Mouse (Mus musculus) Patski (cell line): ENCODE measurements at regions not wholly inside any gene's neighbourhood (a gene's known extent, or its start where the extent isn't known, plus 50 kb on each side); places are given as distances from the start of the nearest gene placed in this dataset.
A peak's percentile ranks its signal among the peaks of the same experiment; 100 is the strongest.

Experiments used
- ATAC-seq: fragments of 100-300 bp; one replicate; pipeline ENCODE4 v1.8.0; 2021
- CTCF ChIA-PET: fragments of 350-600 bp; sonication (Branson Sonifier 250); formaldehyde crosslinking; loops from one replicate; lab custom pipeline; 2022; ENCODE audit warnings: inconsistent platforms; lab: Charles Lee
- POLR2A ChIA-PET: fragments of 350-600 bp; sonication (Branson Sonifier 250); formaldehyde crosslinking; loops from one replicate; lab custom pipeline; 2022; ENCODE audit warnings: antibody characterized with exemption, inconsistent platforms; lab: Charles Lee
- DNase-seq: peaks from one replicate; pipeline ENCODE4 v3.0.0-alpha.2; 2011; ENCODE audit warnings: low read depth, low spot score
- H3K27me3 ChIP-seq: fragments of 371-371 bp; one replicate; pipeline ENCODE4 v1.5.1; 2021
- CTCF ChIP-seq: fragments of 100-300 bp; IDR thresholded peaks from one replicate; pipeline ENCODE4 v1.5.1; 2021
- in situ Hi-C: fragments of 300-500 bp; cut with MboI; formaldehyde crosslinking; loops from 3 replicates; pipeline ENCODE4 v1.11.1; 2018; ENCODE audit warnings: low pct_unique_long_range_greater_than_20kb, mixed read lengths

DNA sequence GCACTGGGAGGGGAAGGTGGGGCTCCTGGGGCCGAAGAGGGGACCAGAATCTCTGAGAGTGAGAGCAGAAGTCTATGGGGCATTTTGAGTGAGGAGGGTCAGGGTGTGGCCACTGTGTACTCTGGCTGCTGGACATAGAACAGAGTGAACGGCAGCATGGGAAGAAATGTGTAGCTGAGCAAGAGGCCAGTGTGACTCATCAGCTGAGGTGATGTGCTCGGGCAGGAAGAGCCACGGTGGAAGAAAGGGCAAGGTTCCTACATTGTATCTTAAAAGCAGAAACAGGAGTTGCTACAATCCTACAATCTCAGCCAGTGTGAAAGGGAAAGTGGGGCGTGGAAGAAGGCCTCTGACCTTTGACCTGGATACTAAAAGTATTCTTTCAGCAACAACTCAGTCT lies 133.8 kb upstream of the Dyrk2 start:
- H3K27me3 ChIP-seq: no peaks in the 10 kb centered on the region
- TF ChIP-seq CTCF: no peak
- ATAC-seq: peak; percentile 47
- CTCF ChIA-PET: interaction anchor here (1.2 kb wide), 1 partner anchor 31 kb away, joined by 3 read pairs; no protein-coding TSS in a partner anchor
- POLR2A ChIA-PET: no interaction called here
- DNase-seq: no peak
- in situ Hi-C loops: no loop called here

DNA sequence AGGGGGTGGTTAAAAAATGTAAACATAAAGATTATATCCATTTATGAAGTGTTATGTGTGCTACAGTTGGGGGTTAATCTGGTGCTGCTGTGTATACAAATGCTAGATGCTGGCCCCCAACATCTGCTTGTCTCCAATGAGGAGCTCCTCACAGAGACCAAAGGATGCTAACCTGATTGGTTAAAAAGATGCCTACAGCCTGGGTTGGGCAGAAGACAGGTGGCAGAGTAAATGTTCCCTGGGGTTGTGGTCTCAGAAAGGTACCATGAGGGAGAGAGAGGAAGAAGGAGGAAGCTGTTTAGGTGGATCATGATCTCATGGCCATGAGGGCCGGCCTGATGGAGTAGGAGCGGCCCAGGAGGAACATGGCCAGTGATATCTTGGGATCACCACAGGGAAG lies 133.0 kb upstream of the Dyrk2 start:
- TF ChIP-seq CTCF: no peak
- in situ Hi-C loops: no loop called here
- ATAC-seq (no peak), DNase-seq (no peak)
- H3K27me3 ChIP-seq: no peaks in the 10 kb centered on the region
- CTCF ChIA-PET: interaction anchor here (1.2 kb wide), 1 partner anchor 31 kb away, joined by 3 read pairs; no protein-coding TSS in a partner anchor
- POLR2A ChIA-PET: no interaction called here

DNA sequence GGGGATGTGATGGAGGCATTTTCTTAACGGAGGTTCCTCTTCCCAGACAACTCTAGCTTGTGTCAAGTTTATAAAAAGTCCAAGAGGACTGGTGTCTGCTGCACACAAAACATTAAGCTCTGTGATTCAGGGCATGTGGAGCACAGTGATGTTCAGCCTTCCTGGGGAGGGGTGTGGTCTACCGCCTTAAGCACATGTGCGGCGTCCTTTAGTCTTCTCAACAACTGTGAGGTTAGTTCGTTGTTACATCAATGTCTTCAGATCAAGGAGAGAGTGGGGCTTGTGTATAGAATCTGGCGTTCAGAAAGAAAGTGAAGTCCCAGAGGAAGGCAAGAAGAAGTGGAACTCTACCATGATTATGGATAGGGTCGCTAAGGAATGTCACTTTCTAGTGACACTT lies 131.9 kb upstream of the Dyrk2 start:
- no peak for TF ChIP-seq CTCF
- H3K27me3 ChIP-seq: no peaks in the 10 kb centered on the region
- ATAC-seq: no peak
- DNase-seq: no peak
- in situ Hi-C loops: no loop called here
- POLR2A ChIA-PET: interaction anchor here (0.7 kb wide), 1 partner anchor 298 kb away, joined by 4 read pairs; no protein-coding TSS in a partner anchor
- CTCF ChIA-PET: no interaction called here

DNA sequence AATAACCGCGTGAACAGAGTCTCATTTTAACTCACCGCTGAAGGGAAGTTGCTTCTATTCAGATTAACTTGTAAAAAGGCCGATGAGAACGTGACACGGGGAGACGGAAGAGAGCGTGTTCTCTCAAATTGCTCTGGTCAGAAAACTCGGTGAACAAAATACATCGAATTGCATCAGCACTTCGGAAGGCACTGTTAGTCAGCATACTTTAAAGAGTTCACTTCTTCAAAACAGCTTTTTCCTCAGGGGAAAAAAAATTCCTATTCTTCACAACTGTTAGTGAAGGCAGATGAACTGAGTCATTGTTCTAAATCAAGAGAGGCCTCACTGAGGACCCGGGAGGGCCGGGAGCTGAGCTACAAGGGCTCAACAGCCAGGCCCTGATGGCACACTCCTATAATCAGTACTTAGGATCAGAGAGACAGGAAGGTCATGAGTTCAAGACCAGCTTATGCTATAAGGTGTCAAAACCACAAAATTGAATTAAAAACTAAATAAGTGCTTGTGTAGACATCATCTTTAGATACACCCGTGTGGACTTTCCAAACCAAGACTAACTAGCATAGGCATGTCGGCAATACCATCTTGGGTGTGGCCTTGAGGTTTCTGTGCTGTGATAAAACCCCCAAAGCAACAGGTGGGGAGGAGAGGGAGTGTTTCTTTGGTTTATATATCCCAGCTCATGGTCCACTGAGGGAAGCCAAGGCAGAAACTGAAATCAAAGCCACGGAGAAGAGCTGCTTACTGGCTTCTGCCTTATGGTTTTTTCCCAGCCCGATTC lies 131.2 kb upstream of the Dyrk2 start:
- in situ Hi-C loops: no loop called here
- TF ChIP-seq CTCF: no peak
- ATAC-seq: no peak
- CTCF ChIA-PET: no interaction called here
- no peak for DNase-seq
- H3K27me3 ChIP-seq: no peaks in the 10 kb centered on the region
- POLR2A ChIA-PET: no interaction called here

DNA sequence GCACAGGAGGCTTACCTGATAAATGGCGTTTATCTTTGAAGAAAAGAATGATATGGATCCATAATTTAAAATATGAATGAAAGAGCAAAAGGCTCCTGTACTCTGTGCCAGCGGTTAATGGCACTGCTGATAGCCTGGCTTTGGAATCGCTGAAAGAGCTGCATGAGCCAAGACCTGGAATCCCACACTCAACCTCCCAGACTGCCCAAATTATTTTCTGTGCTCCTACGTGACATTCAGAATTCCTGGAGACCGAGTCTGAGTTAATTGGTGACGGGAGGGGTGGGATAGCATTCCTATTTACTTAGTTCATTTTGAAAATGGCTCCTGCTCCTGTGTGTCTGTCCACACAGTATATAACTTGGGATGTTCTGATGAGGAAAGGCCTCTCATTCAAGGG lies 129.0 kb upstream of the Dyrk2 start:
- no peaks in the 10 kb centered on the region for H3K27me3 ChIP-seq
- no peak for TF ChIP-seq CTCF
- CTCF ChIA-PET: interaction anchor here (0.7 to 1.4 kb wide), 2 partner anchors 17 to 20 kb away, joined by 3 read pairs; no protein-coding TSS in a partner anchor
- POLR2A ChIA-PET: no interaction called here
- DNase-seq: no peak
- in situ Hi-C loops: no loop called here
- ATAC-seq: no peak

DNA sequence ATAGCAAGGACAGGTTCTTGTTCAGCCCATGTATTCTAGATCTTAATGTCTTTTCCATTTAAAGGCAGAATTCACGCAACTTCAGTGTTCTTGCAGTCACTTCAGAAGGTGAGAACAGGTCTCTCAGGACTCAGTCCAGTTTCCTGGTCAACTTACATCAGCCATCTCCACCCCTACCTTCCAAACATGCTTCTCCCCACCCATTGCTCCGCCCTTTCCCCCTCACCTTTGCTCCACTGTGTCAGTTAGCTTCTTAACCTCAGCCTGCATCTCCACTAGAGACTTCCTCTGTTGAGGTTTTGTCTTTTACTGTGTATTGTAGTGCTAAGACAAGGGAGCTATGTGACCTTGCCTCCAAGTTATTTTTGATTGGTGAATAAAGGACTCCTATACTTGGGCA lies 127.0 kb upstream of the Dyrk2 start:
- TF ChIP-seq CTCF: no peak
- ChIA-PET POLR2A (no interaction called here), CTCF (no interaction called here)
- ATAC-seq (no peak), DNase-seq (no peak)
- in situ Hi-C loops: no loop called here
- no peaks in the 10 kb centered on the region for H3K27me3 ChIP-seq

DNA sequence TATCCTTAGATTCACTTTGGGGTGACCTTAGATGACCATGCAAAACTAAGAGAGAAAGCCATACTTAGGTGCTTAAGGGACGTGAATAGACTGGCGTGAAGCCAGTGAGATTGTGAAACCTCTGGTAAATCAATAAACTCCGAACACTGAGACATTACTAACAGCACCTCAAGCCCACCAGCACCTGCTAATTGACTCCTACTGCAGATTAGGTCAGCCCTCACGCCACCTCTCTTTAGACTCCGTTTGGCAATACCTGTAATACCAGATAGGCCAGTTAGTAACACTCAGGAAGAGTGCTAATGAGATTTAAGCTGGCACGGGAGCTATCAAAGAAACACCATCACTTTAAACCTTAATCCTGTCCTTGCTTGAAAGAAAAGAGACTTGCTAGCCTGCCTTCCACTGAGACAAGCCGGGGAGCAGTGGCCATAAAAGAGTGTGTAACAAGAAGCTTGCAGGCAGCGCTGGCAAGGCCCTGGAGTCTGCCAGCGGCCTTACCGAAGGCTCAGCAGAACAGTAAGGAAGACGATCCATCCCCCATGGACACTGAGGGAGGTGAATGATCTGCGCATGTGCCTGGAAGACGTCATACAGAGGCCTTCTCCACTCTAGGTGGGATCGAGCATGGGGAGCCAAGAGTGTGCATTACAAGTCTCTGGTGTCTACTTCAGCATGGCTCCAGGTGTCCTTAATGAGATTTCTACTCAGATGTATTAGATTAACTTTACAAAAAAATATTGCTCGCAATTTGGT lies 124.0 kb upstream of the Dyrk2 start:
- ChIA-PET CTCF (interaction anchor here (0.7 to 0.8 kb wide), 2 partner anchors 24 to 86 kb away, joined by 3 read pairs; no protein-coding TSS in a partner anchor), POLR2A (no interaction called here)
- no peaks in the 10 kb centered on the region for H3K27me3 ChIP-seq
- no peak for DNase-seq
- ATAC-seq: no peak
- in situ Hi-C loops: no loop called here
- TF ChIP-seq CTCF: no peak

DNA sequence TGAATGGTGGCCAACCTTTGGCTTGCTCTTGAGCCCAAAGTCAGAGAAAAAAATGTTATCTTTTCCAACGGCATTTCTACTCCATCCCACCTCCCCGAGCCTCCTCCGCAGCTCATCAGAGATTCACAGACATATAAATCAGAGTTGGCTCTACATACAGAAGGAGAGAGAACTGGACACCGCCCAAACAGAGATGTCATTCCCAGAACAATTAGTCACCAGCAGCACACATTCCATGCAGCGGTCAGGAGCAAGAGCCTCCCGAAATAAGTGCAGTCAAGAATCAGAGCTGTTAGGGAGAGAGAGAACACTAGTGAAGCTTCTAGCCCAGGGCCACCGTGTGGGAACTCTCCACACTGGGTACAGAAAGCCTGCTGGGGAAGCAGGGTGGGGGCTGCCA lies 121.2 kb upstream of the Dyrk2 start:
- CTCF ChIA-PET: no interaction called here
- POLR2A ChIA-PET: interaction anchor here (0.7 kb wide), 2 partner anchors 71 to 423 kb away, joined by 3 to 5 read pairs; no protein-coding TSS in a partner anchor
- ATAC-seq (peak; percentile 88), DNase-seq (no peak)
- H3K27me3 ChIP-seq: no peaks in the 10 kb centered on the region
- in situ Hi-C loops: no loop called here
- no peak for TF ChIP-seq CTCF

DNA sequence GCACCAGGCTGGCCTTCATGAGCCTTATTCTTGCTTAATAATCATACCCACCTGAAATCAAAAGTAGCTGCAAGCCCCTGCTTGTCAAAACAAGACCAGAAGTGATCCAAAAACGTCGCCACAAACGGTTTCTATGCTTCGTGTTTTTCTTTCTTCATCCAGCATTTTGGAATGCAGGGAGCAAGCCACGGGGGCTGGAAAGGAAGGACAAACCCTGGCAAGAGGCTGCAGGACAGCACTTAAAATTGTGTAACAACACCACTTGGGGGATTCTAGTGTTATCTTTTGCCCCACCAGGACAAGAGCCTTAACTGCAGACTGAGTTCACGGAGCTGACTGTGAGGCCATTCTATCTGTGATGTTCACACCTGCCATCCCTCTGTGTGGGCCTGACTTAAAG lies 120.5 kb upstream of the Dyrk2 start:
- ATAC-seq (no peak), DNase-seq (no peak)
- POLR2A ChIA-PET: interaction anchor here (0.7 kb wide), 1 partner anchor 422 kb away, joined by 5 read pairs; no protein-coding TSS in a partner anchor
- no peak for TF ChIP-seq CTCF
- H3K27me3 ChIP-seq: no peaks in the 10 kb centered on the region
- in situ Hi-C loops: no loop called here
- CTCF ChIA-PET: no interaction called here

DNA sequence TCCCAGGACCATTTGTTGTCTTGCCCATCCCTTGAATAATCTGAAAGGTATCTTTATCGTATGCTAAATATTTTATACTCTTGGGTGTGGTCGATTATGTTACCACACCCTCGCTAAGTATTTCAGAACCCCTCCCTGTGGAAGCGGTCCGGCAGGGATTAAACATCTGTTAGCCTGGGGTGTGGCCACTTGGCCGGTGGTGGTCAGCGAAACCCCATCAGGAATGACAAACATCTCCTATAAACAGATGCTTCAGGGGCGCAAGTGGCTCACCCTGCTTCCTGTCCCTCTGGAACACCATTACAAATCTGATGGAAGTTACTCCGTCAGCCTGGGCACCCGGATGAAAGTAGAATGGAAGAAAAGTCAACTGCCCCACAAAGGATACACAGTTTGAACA lies 119.8 kb upstream of the Dyrk2 start:
- TF ChIP-seq CTCF: no peak
- ChIA-PET CTCF (no interaction called here), POLR2A (no interaction called here)
- in situ Hi-C loops: no loop called here
- DNase-seq: no peak
- no peak for ATAC-seq
- no peaks in the 10 kb centered on the region for H3K27me3 ChIP-seq

DNA sequence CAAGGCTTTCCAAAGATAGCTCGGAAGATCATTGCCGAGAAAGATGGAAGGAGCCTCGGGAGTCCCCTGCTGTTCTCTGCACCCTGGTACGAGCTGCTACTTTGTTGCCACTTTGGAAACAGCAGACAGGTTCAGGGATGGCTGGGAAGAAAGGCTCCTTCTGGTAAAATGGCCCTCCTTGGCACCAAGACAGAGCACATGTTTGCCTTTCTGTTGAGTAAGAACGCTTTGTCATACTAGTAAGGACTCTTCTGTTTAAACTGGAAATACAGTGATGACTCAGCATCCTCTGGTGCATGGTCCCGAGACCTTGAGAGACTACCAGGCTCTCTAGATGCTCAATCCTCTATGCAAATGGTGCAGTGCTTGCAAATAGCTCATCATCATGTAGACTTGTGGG lies 118.2 kb upstream of the Dyrk2 start:
- CTCF ChIA-PET: no interaction called here
- DNase-seq: no peak

More for the DNA sequence above, 118.2 kb upstream of the Dyrk2 start:
- TF ChIP-seq CTCF: no peak
- POLR2A ChIA-PET: no interaction called here
- ATAC-seq: no peak
- no peaks in the 10 kb centered on the region for H3K27me3 ChIP-seq
- in situ Hi-C loops: no loop called here
